Mouse (Mus musculus) heart, postnatal 4 days (tissue): Measurements from ENCODE around the gene Nfkb1. TPM values are rescaled to one million over a fixed set of nuclear protein-coding genes. Genes with fewer than 3 reads are reported as not detected.
A peak's percentile ranks its signal among the peaks of the same experiment; 100 is the strongest.

ENCODE experiments used
- DNase-seq: peaks from one replicate; pipeline ENCODE4 v3.0.0; 2021
- total RNA-seq, 2 experiments: library from RNA; stranded (reverse); gene quantifications; 2 replicates each; pipeline ENCODE4 v1.2.3; 2021

The Nfkb1 gene
- total RNA-seq, 2 experiments from 2014 or later, result 47.0 to 49.9 TPM

DNA sequence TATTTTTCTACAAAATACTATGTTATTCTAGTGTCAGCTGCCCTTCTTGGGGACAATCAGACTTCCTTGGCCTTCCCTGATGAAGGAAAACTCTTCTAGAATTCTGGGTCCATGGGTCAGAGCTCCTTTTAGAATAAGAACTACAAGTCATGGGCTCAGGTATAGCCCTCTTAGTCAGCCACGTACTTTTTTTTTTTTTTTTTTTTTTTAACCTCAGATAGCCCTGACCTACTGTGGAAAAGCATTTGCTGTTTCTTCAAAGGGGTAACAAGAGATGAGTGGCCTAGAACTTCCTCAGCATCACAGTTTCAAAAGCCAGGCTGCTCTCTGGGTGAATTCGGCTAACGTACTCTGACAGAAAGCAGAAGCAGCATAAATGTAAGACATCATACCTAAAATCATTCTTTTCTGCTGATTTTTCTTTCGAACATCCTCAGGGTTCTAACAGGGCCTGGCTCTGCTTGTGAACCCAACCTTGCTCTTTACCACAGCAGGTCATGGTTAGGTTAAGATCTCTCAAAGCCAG is 61.5 kb downstream of the Nfkb1 start:
- DNase-seq, result no peak

DNA sequence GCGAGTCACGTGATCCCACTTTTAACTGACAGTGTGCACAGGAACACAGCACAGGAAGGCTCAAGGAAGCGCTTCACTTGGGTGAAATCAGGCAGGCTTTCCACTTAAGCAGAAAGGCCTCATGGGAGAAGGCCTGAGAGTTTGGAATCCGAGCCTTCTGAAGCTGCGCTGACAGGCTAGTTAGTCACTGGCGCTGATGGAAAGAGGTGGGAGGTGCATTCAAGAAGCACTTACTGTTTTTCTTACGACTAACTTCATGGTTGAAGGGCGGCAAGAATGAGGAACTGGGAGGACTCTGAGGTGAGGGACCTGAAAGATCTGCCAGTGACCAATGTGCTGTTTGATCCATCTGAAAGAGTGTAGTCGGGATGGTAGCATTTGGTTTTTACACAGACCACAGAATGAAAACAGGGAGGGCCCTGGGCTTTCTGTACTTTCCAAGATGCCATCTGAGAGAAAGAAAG is 62.6 kb downstream of the Nfkb1 start:
- no peak for DNase-seq

DNA sequence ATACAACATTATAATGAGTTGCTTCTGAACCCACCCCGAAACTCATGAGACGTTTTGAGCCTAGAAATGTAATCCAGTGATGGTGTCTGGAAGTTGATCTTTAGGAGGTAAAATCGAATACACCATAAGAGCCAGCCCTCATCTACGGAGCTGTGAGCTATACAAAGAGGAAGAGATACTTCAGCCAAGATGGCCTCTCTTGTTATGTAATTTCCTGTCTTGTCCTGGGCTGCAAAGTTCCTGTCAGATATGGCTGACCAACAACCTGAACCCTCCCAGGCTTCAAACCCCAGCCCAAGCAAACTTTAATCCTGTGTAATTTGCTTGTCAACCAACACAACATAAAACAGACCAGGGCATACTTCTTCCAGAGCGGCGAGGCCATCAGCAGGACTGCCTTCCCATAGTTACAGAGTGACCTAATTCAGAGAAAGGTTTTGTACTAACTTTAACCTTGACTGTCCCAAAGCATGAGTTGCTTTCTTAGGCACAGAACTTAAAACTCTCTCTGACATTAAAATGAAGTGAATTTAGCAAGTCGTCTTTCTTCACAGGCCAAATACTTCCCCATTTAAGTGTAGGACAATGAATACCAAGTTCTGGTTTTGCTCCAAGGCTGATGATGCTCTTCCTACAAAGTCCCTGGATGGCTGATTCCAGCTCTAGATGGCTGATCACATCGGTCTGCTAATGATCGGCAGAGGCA is 63.2 kb downstream of the Nfkb1 start:
- no peak for DNase-seq

DNA sequence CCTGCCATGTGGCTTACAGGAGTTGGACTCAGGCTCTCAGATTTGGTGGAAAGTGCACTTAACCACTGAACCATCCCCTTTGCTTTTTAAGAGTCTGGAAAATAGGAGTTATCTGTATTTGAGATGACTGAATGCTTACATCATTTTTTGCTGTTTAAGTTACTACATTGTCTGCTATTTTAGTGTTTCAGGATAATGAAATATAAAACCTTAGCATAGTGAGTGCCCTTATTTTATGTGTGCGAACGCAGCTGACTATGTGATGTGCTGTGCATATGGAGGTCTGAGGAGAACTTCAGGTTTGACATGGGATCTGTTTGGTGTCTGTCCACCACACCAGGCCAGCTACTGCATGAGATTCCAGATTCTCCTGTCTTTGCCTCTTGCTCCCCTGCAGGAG is 66.1 kb downstream of the Nfkb1 start:
- no peak for DNase-seq

DNA sequence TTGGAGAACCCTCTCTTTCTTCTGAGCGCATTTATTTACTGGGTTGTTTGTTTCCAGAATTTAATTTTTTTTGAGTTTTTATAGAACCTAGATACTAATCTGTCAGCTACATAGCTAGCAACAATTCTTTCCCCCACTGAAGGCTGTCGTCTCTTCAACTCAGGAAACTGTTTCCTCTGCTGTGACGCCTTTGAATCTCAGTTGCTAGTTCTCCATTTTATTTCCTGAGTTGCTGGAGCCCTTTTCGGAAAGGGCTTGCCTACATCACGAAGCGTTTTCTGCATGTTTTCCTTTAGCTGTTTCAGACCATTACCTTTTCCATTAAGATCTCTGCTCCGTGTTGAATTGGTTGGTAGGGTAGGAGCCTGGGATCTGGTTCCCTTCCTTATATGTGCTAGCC is 74.6 kb downstream of the Nfkb1 start:
- no peak for DNase-seq

DNA sequence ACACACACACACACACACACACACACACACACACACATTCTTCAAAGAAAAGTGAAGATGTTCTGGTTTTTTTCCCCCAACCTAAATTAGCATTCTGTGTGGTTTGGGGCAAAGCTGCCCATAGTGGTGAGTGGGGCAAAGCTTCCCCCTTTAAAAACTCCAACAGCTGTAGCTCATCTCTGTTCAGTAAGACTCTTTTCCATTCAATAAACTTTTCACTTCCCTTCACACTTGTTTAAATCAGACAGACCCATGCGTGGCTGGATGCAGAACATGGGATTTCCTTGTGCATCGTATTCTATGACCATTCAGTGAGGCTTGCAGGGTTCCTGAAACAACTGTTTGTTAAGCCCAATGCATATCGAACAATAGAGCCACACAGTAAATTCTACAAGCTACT is 77.0 kb downstream of the Nfkb1 start:
- DNase-seq, result no peak

DNA sequence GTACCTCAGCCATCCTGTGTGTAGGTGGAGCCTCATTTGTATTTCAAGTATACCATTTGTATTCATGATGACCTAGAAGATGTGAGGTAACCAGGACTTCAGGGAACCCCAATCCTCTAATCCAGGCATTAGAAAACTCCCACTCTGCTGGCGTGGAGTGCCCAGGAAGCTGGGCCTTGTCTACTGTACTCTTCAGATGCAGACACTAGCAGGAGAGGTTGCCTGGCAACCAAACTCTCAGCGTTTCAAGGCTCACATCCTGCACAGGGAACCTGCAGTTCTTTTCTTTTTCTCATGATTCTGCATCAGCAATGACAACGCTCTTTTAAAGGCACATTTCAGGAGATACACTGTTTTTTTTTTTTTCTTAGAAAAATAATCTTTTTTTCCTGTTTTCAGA is 81.1 kb downstream of the Nfkb1 start:
- DNase-seq, result no peak

DNA sequence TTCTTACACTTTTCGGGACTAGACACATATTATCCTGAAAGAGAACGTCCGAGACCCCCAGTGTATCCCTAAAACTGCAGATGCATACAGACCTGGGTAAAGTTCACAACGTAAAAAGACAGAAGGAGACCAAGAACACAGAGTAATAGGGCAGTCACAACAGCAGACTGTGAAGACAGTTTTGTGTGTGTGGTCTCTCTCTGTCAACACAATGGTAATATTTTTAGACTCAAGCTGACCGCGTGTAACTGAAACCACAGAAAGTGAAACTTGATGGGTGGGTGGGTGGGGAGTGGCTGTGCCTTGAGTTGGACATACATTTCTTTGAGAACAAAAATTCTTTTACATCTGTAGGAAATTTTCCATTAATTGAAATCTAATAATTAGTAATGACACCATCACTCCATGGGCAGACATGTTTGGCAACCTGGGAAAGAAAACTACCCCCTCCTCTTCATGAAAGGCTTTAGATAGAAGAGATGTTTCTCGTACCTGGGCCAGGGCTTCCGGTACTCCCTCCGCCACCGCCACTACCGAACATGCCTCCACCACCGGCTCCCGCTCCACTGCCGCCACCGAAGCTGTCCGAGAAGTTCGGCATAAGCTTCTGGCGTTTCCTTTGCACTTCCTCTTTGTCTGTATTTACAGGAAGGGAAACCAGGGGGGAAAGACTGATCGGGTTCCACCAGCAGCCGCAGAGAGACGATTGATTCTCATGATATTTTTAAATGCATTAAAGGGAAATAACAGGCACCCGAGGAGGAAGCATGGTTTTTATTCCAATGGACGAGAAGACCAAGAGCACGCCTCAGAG is 83.5 kb downstream of the Nfkb1 start:
- DNase-seq, result peak; percentile 27

DNA sequence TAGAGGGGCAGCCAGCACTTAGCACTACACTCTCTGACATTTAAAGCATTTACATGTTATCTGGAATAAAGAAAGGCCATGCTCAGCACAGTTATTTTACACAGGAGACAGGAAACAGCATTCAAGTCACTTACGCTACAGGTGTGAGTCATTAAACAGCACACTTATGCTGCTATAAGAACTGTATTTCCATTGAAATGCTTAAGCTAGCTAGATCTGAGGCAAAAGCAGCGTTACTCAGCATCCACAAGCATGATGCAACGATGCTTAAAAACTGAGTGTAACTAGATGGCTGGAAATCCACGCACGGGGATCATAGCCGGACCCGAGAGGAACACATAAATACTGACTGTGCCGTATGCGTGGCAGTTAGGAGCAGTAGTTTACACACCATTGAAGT is 84.3 kb downstream of the Nfkb1 start:
- DNase-seq, result no peak

DNA sequence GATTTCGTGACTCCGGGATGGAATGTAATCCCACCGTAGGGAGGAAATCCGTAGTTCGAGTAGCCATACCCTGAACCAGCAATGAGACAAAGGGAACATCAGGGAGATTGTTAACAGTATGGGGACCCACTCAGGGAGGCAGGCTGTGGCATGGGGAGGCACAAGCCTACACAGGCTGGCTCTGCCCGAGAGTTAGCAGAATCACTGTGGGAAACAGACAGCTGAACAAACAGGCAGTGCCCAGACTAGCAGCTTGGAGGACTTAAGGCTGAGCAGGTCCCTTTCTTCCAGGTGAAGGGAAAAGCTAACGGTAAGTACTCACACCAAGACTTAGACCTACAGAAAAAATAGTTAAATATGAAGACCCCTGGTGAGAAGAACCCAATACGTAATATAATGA is 84.8 kb downstream of the Nfkb1 start:
- DNase-seq, result no peak

DNA sequence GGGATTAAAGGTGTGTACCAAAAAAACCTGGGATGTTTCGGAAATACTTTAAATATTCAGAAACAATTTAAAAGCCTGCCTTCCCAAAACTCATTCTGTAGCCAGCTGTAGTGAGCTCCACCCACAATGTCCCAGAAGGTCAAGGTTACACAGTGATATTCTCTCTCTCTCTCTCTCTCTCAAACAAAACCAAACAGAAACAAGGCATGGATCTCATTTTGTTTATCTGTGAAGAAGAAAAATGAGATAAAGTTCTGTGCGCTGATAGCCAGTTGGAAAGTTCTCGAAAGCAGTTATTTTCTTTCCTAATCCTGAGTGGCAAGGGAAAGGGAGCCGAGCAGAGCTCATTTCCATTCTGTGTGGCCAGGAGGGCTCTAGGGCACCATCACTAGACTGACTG is 85.9 kb downstream of the Nfkb1 start:
- DNase-seq, result no peak

DNA sequence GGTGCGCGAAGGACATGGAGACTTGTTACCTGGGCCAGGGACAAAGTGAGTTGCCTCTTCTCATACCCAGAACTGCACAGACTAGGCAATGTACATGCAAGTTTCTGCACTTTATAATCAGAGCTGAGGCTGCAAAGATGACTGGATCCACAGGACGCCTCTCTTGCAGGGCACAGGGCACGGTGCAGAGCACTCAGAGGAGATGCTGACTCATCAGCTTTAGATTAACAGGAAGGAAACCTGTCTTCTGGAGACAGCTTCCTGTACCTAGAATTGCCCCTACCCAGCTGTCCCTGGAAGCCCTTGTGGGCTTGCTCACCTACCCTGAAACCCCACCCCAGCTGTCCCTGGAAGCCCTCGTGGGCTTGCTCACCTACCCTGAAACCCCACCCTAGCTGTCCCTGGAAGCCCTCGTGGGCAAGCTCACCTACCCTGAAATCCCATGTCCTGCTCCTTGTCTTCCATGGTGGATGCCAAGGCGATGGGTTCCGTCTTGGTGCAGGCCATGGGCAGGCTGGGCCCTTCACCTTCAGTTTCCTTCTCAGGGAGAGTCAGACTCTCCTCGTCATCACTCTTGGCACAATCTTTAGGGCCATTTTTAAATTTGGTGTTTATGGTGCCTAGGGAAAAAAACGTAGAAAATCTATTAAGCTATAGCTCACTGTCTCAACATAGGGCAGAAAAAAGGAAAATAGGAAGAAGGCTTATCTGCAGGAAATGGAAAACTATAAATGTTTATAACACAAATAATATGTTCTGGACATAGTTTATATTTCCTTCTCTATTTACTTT is 86.5 kb downstream of the Nfkb1 start:
- DNase-seq, result no peak

DNA sequence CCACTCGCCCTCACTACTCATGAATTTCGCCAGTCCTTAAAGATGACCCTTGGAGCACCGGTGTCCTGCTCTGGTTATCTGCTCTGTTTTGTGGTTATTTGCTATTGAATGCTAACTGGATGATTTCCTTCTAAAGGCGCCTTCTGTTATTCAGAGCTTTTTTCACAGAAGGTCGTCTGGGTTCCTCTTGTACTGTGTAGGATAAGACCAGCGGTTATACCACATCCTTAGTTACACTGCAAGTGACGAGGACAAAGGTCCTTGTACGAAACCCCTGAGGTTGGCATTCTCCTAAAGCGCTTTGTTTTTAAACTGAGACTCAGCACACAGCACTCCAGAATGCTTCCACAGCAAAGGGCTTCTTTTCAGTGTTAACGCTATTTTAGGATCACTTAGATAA is 88.6 kb downstream of the Nfkb1 start:
- no peak for DNase-seq

DNA sequence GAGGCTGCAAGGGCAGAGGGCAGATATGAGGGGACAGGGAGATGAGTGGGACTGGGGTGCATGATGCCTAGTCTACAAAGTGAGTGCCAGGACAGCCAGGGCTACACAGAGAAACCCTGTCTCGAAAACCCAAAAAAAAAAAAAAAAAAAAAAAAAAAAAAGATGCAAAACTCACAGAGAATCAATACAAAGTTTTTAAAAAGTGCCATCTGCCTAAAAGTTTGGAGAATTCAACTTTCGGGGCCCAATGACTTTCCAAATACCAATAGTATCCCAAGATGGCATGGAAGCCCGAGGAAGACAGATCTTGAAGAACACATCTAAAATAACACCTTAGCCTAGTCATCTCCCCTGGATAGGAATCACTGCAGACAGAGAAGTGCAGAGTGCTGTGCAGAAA is 93.0 kb downstream of the Nfkb1 start:
- no peak for DNase-seq

DNA sequence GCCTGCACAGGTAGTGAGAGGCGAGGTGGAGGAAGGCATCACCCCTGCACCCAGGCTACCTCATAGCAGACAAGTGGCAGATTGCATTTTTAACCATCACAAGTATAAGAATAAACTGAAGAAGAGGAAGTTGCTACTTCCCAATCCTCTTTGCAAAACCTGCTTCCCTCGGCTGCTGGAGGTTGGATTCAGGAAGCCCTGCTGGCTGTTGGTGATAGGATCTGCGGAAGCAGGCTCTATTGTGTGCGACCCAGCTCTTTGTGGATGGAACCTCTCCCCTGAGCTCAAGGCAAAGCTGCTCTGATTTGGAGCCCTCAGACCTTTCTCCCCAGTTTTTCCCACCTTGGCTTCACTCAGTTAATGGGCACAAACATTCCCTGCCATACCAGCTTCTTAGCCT is 94.3 kb downstream of the Nfkb1 start:
- no peak for DNase-seq

DNA sequence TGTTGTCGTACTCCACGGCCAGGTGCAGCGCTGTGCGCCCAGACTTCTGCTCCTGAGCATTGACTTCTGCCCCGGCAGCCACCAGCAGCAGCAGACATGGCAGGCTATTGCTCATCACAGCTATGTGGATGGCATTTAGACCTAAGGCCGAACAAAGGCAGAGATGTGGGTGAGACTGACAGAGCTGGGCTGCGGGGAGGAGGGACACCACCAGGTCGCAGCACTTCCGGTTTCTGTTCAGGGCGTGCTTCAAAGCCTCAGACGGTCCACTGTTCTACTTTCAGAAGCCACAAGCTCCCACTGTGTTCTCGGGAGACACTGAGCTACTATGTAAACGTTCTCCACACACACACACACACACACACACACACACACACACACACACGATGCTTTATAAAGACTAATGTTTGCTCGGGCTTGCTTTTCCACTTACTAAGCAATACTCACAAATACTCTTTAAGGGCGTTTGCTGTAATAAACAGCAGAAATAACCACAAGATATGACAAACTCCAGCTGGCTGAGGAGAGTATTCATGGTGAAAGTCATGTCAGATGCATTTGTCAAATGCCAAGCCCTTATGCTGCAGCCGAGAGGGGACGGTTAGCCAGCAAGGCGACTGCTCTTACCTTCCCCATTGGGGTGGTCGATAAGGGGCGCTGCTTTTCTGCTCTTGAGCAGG is 97.0 kb downstream of the Nfkb1 start:
- no peak for DNase-seq

DNA sequence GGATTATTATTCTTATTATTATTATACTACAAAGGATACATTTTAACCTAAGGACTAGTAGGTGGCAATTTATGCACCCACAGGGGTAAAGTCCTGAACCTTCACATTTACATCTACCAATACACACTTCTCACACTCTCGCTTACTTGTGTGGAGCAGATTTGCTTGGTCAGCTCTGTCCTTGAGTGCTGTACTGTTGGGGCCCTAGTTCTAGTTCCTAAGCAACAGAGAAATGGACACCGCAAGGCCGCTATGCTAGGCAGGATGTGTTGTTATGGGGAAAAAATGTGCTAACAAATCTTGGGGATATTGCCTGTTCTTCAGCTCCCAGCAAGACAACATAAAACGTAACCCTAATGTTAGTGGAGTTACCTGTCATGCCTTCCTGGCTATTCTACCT is 99.3 kb downstream of the Nfkb1 start:
- DNase-seq, result no peak

DNA sequence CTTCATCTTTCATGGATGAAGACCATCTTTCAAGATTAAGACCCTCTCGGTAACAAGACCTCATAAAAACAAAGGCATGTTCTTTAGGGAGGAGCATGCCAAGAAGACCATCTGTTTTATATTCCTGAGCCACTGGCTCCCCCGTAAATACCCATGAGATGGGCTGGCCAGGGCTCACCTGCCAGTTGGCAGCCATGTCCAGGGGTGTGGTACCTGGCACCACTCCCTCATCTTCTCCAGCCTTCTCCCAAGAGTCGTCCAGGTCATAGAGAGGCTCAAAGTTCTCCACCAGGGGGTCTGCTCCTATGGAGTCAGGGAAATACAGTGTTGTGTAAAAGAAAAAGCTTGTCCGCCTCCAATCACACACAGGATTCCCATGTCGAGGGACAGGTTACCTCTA is 100.0 kb downstream of the Nfkb1 start:
- no peak for DNase-seq

DNA sequence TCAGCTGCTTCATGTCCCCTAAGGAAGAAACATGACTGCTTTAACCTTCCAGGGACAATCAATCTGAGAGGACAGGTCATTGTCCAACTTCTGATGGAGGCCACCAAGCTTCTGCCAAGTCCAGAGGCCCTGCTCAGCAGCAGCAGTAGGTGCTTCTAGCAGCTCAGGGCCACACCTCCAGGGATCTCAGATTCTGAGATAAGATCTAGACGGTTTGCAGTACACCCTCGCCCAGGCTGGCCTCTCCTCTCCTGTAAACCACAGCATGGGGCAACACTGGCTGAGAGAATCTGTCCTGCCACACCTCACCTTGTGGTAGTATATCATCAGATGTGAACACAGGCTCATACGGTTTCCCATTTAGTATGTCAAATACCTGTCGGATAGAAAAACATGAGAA is 100.9 kb downstream of the Nfkb1 start:
- no peak for DNase-seq

DNA sequence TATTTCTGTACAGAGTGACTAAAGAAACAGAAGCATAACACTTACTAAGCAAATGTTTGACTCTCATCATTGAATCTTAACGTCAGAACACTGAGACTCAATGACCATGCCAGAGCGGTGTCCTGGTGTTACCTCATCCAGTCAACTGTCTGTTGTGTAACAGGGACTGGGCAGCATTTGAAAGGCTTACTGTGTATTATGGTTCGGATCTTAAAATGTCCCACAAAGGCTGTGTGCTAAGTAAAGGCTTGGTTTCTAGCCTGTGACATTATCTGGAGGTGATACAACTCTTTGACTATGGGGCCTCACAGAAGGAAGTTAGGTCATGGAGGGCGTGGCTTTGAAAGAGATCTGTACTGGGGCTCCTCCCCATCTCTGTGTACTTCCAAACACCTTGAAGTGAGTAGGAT is 104.9 kb downstream of the Nfkb1 start:
- DNase-seq, result no peak

DNA sequence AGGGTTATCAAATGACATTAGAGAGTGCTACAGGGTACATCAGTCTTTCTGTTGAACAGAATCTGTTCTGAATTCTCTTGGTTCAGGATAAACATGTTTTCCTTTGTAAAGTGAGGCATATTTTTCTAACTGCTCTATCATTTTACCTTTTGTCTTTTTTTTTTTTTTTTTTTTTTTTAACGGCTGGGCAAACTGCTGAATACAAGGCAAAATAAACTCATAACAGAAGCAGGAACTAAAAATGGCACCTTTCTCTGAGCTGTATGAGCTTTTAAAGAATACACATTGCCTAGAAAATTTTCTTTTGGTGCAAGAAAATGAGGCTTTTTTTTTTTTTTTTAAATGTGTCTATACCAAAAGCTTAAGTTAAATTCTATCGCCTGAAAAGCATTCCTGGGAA is 105.3 kb downstream of the Nfkb1 start:
- DNase-seq, result no peak

DNA sequence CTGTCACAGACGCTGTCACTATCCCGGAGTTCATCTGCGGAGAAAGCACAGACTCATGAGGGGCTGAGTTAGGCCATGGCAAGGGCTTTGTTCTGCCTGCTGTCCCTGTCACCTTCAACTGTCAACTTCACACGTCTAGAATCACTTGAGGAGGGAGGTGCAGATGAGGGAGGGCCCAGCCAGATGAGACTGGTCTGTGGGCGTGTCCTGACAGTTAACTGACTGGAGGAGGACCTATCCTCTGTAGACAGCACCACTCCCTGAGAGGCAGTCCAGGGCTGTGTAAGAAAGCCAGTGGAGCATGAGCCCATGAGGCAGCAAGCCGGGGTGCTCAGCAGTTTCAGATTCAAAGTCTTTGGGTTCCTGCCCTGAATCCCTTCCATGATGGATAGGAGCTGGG is 105.9 kb downstream of the Nfkb1 start:
- DNase-seq, result peak; percentile 58

DNA sequence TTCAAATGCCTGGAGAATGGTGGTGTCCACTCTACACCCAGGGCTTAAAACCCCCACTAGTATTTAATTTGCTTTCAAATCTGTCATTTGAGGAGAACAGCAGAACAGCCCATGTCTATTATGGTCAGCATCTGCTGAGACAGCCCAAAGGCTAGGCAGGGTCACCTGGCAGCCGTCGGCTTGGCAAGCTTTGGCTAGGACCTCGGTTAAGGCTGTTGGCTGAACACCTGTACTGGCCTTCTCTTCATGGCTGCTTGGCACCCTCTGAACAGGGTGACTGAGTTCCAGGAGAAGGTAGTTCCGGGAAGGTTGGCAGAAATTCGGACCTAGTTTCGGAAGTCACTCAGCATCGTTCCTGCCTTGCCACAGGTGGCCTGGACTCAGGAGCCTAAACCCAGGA is 109.1 kb downstream of the Nfkb1 start:
- DNase-seq, result no peak
